Comparison of ENCODE assay signal across 15 mouse cellular contexts in genomic region chr2:106797855-106798254, GRCm38 (mm10).
DNase-seq lines count a peak whose midpoint lies in the region; ATAC-seq and TF ChIP-seq lines count a peak whose summit lies in the region.
"Had no signal": no experiment of that assay in that cellular context is flagged by ENCODE, and none has a peak within 500 bp of the region (broad histone marks: within the 10 kb centered on the region; RNA-seq: fewer than 3 reads in every experiment).

No protein-coding gene starts in this region.

- no peak overlapping the region for H3K27ac ChIP-seq in intestine, embryonic 14.5 days (ENCODE audit: low read depth)
- H3K27ac ChIP-seq in intestine, postnatal 0 days (ENCODE audit: low read depth, low read length) = no peak overlapping the region
- peak overlapping the region; percentile 67 for H3K27ac ChIP-seq in forebrain, embryonic 14.5 days (ENCODE audit: low read depth, low read length)
- H3K27ac ChIP-seq: embryonic facial prominence, embryonic 13.5 days; stomach, postnatal 0 days had no signal

- 42% methylated on average over 3 of the region's 3 CpGs for WGBS in intestine, embryonic 14.5 days
- 58% methylated on average over 3 of the region's 3 CpGs for WGBS in intestine, postnatal 0 days
- WGBS in forebrain, embryonic 14.5 days = 2% methylated on average over 3 of the region's 3 CpGs

- H3K4me2 ChIP-seq in intestine, embryonic 14.5 days (ENCODE audit: low read length) = no peak overlapping the region
- no peak overlapping the region for H3K4me2 ChIP-seq in intestine, postnatal 0 days (replicated peaks; ENCODE audit: low read depth)
- peak overlapping the region; percentile 23 for H3K4me2 ChIP-seq in forebrain, embryonic 14.5 days (ENCODE audit: low read length)
- H3K4me2 ChIP-seq: embryonic facial prominence, embryonic 13.5 days had no signal

- no peaks in the 10 kb centered on the region for H3K27me3 ChIP-seq in intestine, embryonic 14.5 days (replicated peaks; ENCODE audit: control insufficient read depth, insufficient read depth, low read length)
- H3K27me3 ChIP-seq in intestine, postnatal 0 days (replicated peaks; ENCODE audit: control insufficient read depth, insufficient read depth, low read length) = no peaks in the 10 kb centered on the region
- no peaks in the 10 kb centered on the region for H3K27me3 ChIP-seq in forebrain, embryonic 14.5 days (replicated peaks; ENCODE audit: control insufficient read depth, insufficient read depth, low read length)
- H3K27me3 ChIP-seq: CH12.LX; embryonic facial prominence, embryonic 13.5 days had no signal

- no peaks in the 10 kb centered on the region for H3K36me3 ChIP-seq in intestine, embryonic 14.5 days (ENCODE audit: control insufficient read depth, insufficient read depth, low read length)
- H3K36me3 ChIP-seq in intestine, postnatal 0 days (ENCODE audit: control insufficient read depth, insufficient read depth) = no peaks in the 10 kb centered on the region
- H3K36me3 ChIP-seq in forebrain, embryonic 14.5 days (ENCODE audit: control insufficient read depth, insufficient read depth, low read length) = no peaks in the 10 kb centered on the region

- no peak overlapping the region for H3K9ac ChIP-seq in intestine, embryonic 14.5 days (ENCODE audit: low read length)
- H3K9ac ChIP-seq in intestine, postnatal 0 days (ENCODE audit: low read depth, low read length) = no peak overlapping the region
- peak overlapping the region; percentile 2 for H3K9ac ChIP-seq in forebrain, embryonic 14.5 days (ENCODE audit: low read length)
- H3K9ac ChIP-seq: embryonic facial prominence, embryonic 13.5 days had no signal

- 0 out of 2 replicates have a peak, but pooled peaks cover under 1% of the 10 kb centered on the region for H3K9me3 ChIP-seq in intestine, embryonic 14.5 days (ENCODE audit: control insufficient read depth, low read length)
- no peaks in the 10 kb centered on the region for H3K9me3 ChIP-seq in intestine, postnatal 0 days (ENCODE audit: control insufficient read depth)
- no peaks in the 10 kb centered on the region for H3K9me3 ChIP-seq in forebrain, embryonic 14.5 days (replicated peaks; ENCODE audit: control insufficient read depth, low read length)
- H3K9me3 ChIP-seq: embryonic facial prominence, embryonic 13.5 days had no signal

- peak; percentile 34 for DNase-seq in intestine, embryonic 14.5 days (ENCODE audit: low spot score)
- peak; percentile 72 for DNase-seq in forebrain, embryonic 14.5 days (ENCODE audit: low spot score)
- DNase-seq in mesoderm, embryonic 11.5 days (ENCODE audit: low read depth, low spot score) = peak; percentile 30
- peak; percentile 77 for DNase-seq in retina, postnatal 1 day
- no peak for DNase-seq in cerebellum, adult 11-12 months
- no peak for DNase-seq in thymus, postnatal 4 days
- DNase-seq in urinary bladder, postnatal 10 days (ENCODE audit: low spot score) = no peak
- DNase-seq: kidney, adult 8-10 months; layer of hippocampus, postnatal 36 days; lung, postnatal 10 days had no signal

- no peak for ATAC-seq in intestine, embryonic 14.5 days (replicated peaks; ENCODE audit: low FRiP score, low TSS enrichment, low read depth)
- ATAC-seq in intestine, postnatal 0 days = no peak
- ATAC-seq in forebrain, embryonic 14.5 days = peak; percentile 70

- no peak for TF ChIP-seq CTCF in intestine, postnatal 0 days (IDR thresholded peaks at IDR 0.05; ENCODE audit: low read depth)

- H3K4me1 ChIP-seq in intestine, embryonic 14.5 days (replicated peaks; ENCODE audit: control insufficient read depth, insufficient read depth, low read length) = peaks cover 19% of the 10 kb centered on the region
- no peaks in the 10 kb centered on the region for H3K4me1 ChIP-seq in intestine, postnatal 0 days (replicated peaks; ENCODE audit: control insufficient read depth, insufficient read depth, low read length)
- H3K4me1 ChIP-seq in forebrain, embryonic 14.5 days (ENCODE audit: control insufficient read depth, insufficient read depth, low read length) = peaks cover 33% of the 10 kb centered on the region

- no peak overlapping the region for H3K4me3 ChIP-seq in intestine, embryonic 14.5 days (ENCODE audit: low read depth, low read length)
- H3K4me3 ChIP-seq in intestine, postnatal 0 days (ENCODE audit: low read depth, low read length) = no peak overlapping the region
- H3K4me3 ChIP-seq in forebrain, embryonic 14.5 days (ENCODE audit: low read depth, low read length) = peak overlapping the region; percentile 1; the same call in 1 of the 2 replicates
- H3K4me3 ChIP-seq: embryonic facial prominence, embryonic 13.5 days; myocyte had no signal

Comparison
In these comparisons a context has a peak if more than half of its experiments do, and no peak if none do; other contexts are left out.
1. DNase-seq: peak in intestine, embryonic 14.5 days (single experiment), forebrain, embryonic 14.5 days (single experiment), mesoderm, embryonic 11.5 days (single experiment) and retina, postnatal 1 day (single experiment); none in cerebellum, adult 11-12 months (single experiment), thymus, postnatal 4 days (single experiment) and urinary bladder, postnatal 10 days (single experiment).